Mouse (Mus musculus) thymus, postnatal 0 days (tissue): ENCODE results near the gene 4933430I17Rik. TPM values are rescaled to one million over a fixed set of nuclear protein-coding genes. Genes with fewer than 3 reads are reported as not detected.

Experiments
- polyA plus RNA-seq: library from polyadenylated mRNA; unstranded; fragments of >200 nt; fragmentation: Nextera tagmentation; extraction: Ambion mirVana; gene quantifications from 2 replicates; pipeline ENCODE4 v1.2.1, GENCODE M21; 2015

Gene 4933430I17Rik
- polyA plus RNA-seq, 1 experiment from 2014 or later: 0.49 TPM

Other genes with a start within 250 kb of the 4933430I17Rik start
- 24.0 and 30.5 TPM in 2 replicates for gene Fkbp15, start 164.8 kb upstream of the 4933430I17Rik start, polyA plus RNA-seq
- gene Slc31a1, start 164.6 kb upstream of the 4933430I17Rik start, polyA plus RNA-seq: 20.1 and 20.2 TPM in 2 replicates
- 169 and 172 TPM in 2 replicates for gene Cdc26, start 116.7 kb upstream of the 4933430I17Rik start, polyA plus RNA-seq
- gene Prpf4, start 116.6 kb upstream of the 4933430I17Rik start, polyA plus RNA-seq: 20.9 and 22.7 TPM in 2 replicates
- 1.7 and 2.0 TPM in 2 replicates for gene Rnf183, start 90.1 kb upstream of the 4933430I17Rik start, polyA plus RNA-seq
- 3.8 and 4.0 TPM in 2 replicates for gene Wdr31, start 54.5 kb upstream of the 4933430I17Rik start, polyA plus RNA-seq
- 10.6 TPM in 2 replicates for gene Bspry, start 45.3 kb upstream of the 4933430I17Rik start, polyA plus RNA-seq
- 7.0 and 7.5 TPM in 2 replicates for gene Hdhd3, start 21.9 kb upstream of the 4933430I17Rik start, polyA plus RNA-seq
- 52.8 and 54.4 TPM in 2 replicates for gene Alad, start 5.5 kb upstream of the 4933430I17Rik start, polyA plus RNA-seq
- gene Pole3, start 301 bp upstream of the 4933430I17Rik start, polyA plus RNA-seq: 55.2 and 62.3 TPM in 2 replicates
- gene Rgs3, start 34.5 kb downstream of the 4933430I17Rik start, polyA plus RNA-seq: 14.7 and 18.0 TPM in 2 replicates